Mouse (Mus musculus): ENCODE results near the gene Rasgef1b.

- TF ChIP-seq POLR2A (IDR thresholded peaks at IDR 0.05; ENCODE audit: extremely low read depth, insufficient read depth, low read length) (no peak), CTCF (IDR thresholded peaks at IDR 0.05; ENCODE audit: low read depth, low read length) (no peak)
These were observed 115.3 kb downstream of the Rasgef1b start for GRCm38 (mm10) chr5:99613321-99614118.

All from liver, adult 2 months (tissue).